Mouse (Mus musculus) neural tube, postnatal 0 days (tissue): ENCODE data around the gene Zfp622. TPM values are rescaled to one million over a fixed set of nuclear protein-coding genes. Genes with fewer than 3 reads are reported as not detected.

Experiments
- microRNA-seq: library from miRNA; unstranded; fragments of <30 nt; microRNA quantifications from one replicate; pipeline ENCODE4, GENCODE M21; 2016
- polyA plus RNA-seq: library from polyadenylated mRNA; unstranded; fragments of >200 nt; fragmentation: Nextera tagmentation; extraction: Ambion mirVana; gene quantifications from 2 replicates; pipeline ENCODE4 v1.2.1, GENCODE M21; 2015

The Zfp622 gene
- 36.7 and 37.0 TPM in 2 replicates for polyA plus RNA-seq

DNA sequence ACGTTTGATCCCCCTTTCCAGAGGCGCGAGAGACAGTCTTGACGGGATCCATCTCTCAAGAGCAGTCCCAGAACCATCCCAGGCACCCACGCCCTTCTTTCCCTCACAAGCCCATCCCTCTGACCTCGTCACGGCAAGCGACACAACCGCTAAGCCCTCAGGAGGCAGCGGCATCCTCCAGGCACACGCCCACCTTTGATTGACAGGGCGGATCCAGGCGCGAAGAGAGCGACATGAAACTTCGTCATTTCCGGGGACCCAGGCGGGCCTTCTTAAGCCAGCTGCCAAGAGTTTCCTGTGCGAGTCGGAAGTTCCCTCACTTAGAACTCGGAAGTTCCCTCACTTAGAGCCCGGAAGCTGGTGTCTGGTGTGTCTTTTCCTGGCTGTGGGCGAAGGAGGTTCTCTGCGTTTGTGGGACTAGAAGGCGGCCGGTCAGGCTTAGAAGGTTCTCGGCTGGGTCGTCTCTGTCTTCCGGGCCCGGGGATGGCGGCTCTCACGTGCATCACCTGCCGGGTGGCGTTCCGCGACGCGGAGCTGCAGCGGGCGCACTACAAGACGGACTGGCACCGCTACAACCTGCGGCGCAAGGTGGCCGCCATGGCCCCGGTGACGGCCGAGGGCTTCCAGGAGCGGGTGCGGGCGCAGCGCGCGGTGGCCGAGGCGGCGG is at the start of gene Zfp622:
Gene Zfp622 (plus strand): TSS at position 300 of the 667 bp plus-strand sequence.

Small RNA genes lying within 50 kb of the gene (microRNA-seq; reads per million reads assigned to microRNA genes)
- not detected for gene Mir7212

Other genes starting within 250 kb of the Zfp622 start
- 23.5 and 26.0 TPM in 2 replicates for gene Retreg1, start 141.2 kb upstream of the Zfp622 start, polyA plus RNA-seq